Mouse (Mus musculus) thymus, adult 2 months (tissue): ENCODE data around the gene Ern2. TPM values are rescaled to one million over a fixed set of nuclear protein-coding genes. Genes with fewer than 3 reads are reported as not detected.

Source experiments
- DNase-seq: peaks from one replicate; pipeline ENCODE4 v3.0.0; 2021
- H3K27ac ChIP-seq: fragments of 200-500 bp; 2 replicates; pipeline ENCODE4 v1.5.1; 2012; ENCODE audit warnings: low read length, control low read depth; ENCODE audit not compliant: control insufficient read depth, insufficient read depth
- H3K27me3 ChIP-seq: fragments of 200-500 bp; 2 replicates; pipeline ENCODE4 v1.6.1; 2012; ENCODE audit warnings: mild to moderate bottlenecking, low read length, moderate library complexity, mixed read lengths; ENCODE audit not compliant: control insufficient read depth, insufficient read depth
- H3K36me3 ChIP-seq: fragments of 200-500 bp; 2 replicates; pipeline ENCODE4 v1.6.1; 2012; ENCODE audit warnings: mild to moderate bottlenecking, low read length, moderate library complexity; ENCODE audit not compliant: control insufficient read depth, insufficient read depth
- H3K4me1 ChIP-seq: fragments of 200-500 bp; replicated peaks from 2 replicates; pipeline ENCODE4 v1.6.1; 2012; ENCODE audit warnings: low read length; ENCODE audit not compliant: control insufficient read depth, insufficient read depth
- H3K4me3 ChIP-seq: fragments of 200-500 bp; 2 replicates; pipeline ENCODE4 v1.5.1; 2012; ENCODE audit warnings: mild to moderate bottlenecking, low read length, control low read depth, moderate library complexity; ENCODE audit not compliant: control insufficient read depth, insufficient read depth
- CTCF ChIP-seq: fragments of 200-500 bp; IDR thresholded peaks from 2 replicates; pipeline ENCODE4 v1.5.1; 2012; ENCODE audit warnings: mild to moderate bottlenecking, control low read depth, low read length, moderate library complexity, borderline replicate concordance; ENCODE audit not compliant: control insufficient read depth, poor library complexity, insufficient read depth; ENCODE audit errors: extremely low read depth
- POLR2A ChIP-seq: fragments of 200-500 bp; IDR thresholded peaks from 2 replicates; pipeline ENCODE4 v1.6.1; 2012; ENCODE audit warnings: mild to moderate bottlenecking, low read length, control low read depth, moderate library complexity; ENCODE audit not compliant: control insufficient read depth, poor library complexity, insufficient read depth; ENCODE audit errors: extremely low read depth
- WGBS: fragments of 180-500 bp; shearing (Covaris S2); methylation state at CpG from one replicate; pipeline ENCODE4 v1.1.7; 2018; 5-methylcytosine and 5-hydroxymethylcytosine counted together
- polyA plus RNA-seq: library from polyadenylated mRNA; depleted of rRNA; stranded (reverse); fragments of >200 nt; gene quantifications from 2 replicates; pipeline ENCODE4 v1.2.3, GENCODE M21; 2012

Ern2 gene
- polyA plus RNA-seq, 1 experiment, result 0.11 TPM

- H3K4me1 ChIP-seq, result peaks cover 20% of the 10 kb centered on the region
- 97% methylated on average over 8 of the region's 8 CpGs for WGBS
- peaks cover 34% of the 10 kb centered on the region for H3K36me3 ChIP-seq
- no peak overlapping the region for H3K27ac ChIP-seq
- no peak for DNase-seq
- TF ChIP-seq CTCF (no peak), POLR2A (no peak)
- H3K4me3 ChIP-seq, result no peak overlapping the region
- no peaks in the 10 kb centered on the region for H3K27me3 ChIP-seq
Observed at GRCm38 (mm10) chr7:122163766-122164165, 22.2 kb downstream of the Ern2 start.

- Histone ChIP-seq H3K4me1 (peaks cover 31% of the 10 kb centered on the region), H3K27ac (peak overlapping the region; percentile 3; the same call in 1 of the 2 replicates), H3K36me3 (peaks cover 7% of the 10 kb centered on the region), H3K27me3 (no peaks in the 10 kb centered on the region), H3K4me3 (peak overlapping the region; percentile 81)
- no peak for TF ChIP-seq POLR2A
- 2% methylated on average over 12 of the region's 12 CpGs for WGBS
- peak; percentile 15 for DNase-seq
Observed at GRCm38 (mm10) chr7:122160037-122160436, 26.0 kb downstream of the Ern2 start.

- TF ChIP-seq POLR2A (peak; percentile 19; the same call in 1 of the 2 replicates), CTCF (peak; percentile 35; the same call in 1 of the 2 replicates)
- Histone ChIP-seq H3K27ac (peak within 1 kb of the TSS; percentile 3; the same call in 1 of the 2 replicates), H3K4me3 (peak within 1 kb of the TSS; percentile 81), H3K4me1 (peaks cover 31% of the 10 kb centered on the region), H3K36me3 (no peaks in the 10 kb centered on the region; the same call in 1 of the 2 replicates), H3K27me3 (no peaks in the 10 kb centered on the region)
- DNase-seq, result peak; percentile 83
- WGBS, result under 1% methylated on average over 63 of the region's 63 CpGs
Observed at GRCm38 (mm10) chr7:122158915-122159902, 26.8 kb downstream of the Ern2 start, which contains the start of gene Plk1. Gene Plk1, plus strand, starts transcription at chr7:122159439.

- Histone ChIP-seq H3K4me1 (peaks cover 31% of the 10 kb centered on the region), H3K36me3 (no peaks in the 10 kb centered on the region), H3K4me3 (peak overlapping the region; percentile 81), H3K27me3 (no peaks in the 10 kb centered on the region), H3K27ac (no peak overlapping the region)
- WGBS, result 9% methylated on average over 13 of the region's 13 CpGs
- no peak for TF ChIP-seq POLR2A
- TF ChIP-seq CTCF, result no peak
- DNase-seq, result no peak
Observed at GRCm38 (mm10) chr7:122158488-122158887, 27.5 kb downstream of the Ern2 start.

DNA sequence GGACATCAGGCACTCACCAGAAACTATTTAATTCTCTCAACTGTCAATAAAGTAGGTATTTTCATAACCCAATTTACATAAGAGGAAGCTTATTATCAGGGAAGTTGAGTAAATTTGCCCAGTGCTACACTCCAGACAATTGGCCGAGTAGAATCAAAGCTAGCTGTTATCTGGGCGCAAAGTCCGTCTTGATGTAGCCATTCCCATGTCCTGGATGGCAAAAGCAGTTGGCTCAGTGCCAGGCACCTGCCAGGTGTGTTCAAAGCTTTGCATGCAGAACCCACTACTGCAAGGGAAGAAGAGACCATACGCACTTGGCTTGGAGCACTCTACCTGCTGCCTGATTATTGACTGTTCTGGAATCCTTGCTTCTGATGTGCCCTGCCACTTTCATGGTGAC, 33.5 kb downstream of the Ern2 start:
- 92% methylated on average over 4 of the region's 4 CpGs for WGBS
- H3K27ac ChIP-seq, result no peak overlapping the region

GRCm38 (mm10) chr7:122140991-122141390, 45.0 kb downstream of the Ern2 start:
- peaks cover 79% of the 10 kb centered on the region for H3K36me3 ChIP-seq

More for the DNA sequence above, 33.5 kb downstream of the Ern2 start:
- H3K4me3 ChIP-seq, result no peak overlapping the region
- no peak for DNase-seq
- TF ChIP-seq POLR2A (no peak), CTCF (no peak)
- no peaks in the 10 kb centered on the region; the same call in 1 of the 2 replicates for H3K4me1 ChIP-seq
- H3K36me3 ChIP-seq, result peaks cover 17% of the 10 kb centered on the region
- no peaks in the 10 kb centered on the region for H3K27me3 ChIP-seq

More at GRCm38 (mm10) chr7:122140991-122141390, 45.0 kb downstream of the Ern2 start:
- TF ChIP-seq POLR2A, result no peak
- TF ChIP-seq CTCF, result no peak
- H3K4me3 ChIP-seq, result no peak overlapping the region
- no peaks in the 10 kb centered on the region for H3K27me3 ChIP-seq
- H3K4me1 ChIP-seq, result no peaks in the 10 kb centered on the region
- no peak for DNase-seq
- H3K27ac ChIP-seq, result no peak overlapping the region
